Mouse (Mus musculus) intestine, postnatal 0 days (tissue): ENCODE measurements around the gene Nrsn2. TPM values are rescaled to one million over a fixed set of nuclear protein-coding genes. Genes with fewer than 3 reads are reported as not detected.

Experiments
- ATAC-seq: fragments of 200-750 bp; cut with Nextera tagmentation; 2 replicates; pipeline ENCODE4 v1.8.0; 2017; ENCODE audit warnings: mild to moderate bottlenecking, moderate TSS enrichment, moderate library complexity
- H3K27ac ChIP-seq: fragments of 300-500 bp; sonication (generic); 2 replicates; pipeline ENCODE4 v1.5.1; 2014; ENCODE audit warnings: mild to moderate bottlenecking, low read depth, low read length, moderate library complexity
- H3K27me3 ChIP-seq: fragments of 300-500 bp; sonication (generic); replicated peaks from 2 replicates; pipeline ENCODE4 v1.6.1; 2014; ENCODE audit warnings: low read length, mixed read lengths; ENCODE audit not compliant: control insufficient read depth, insufficient read depth
- H3K36me3 ChIP-seq: fragments of 300-500 bp; sonication (generic); 2 replicates; pipeline ENCODE4 v1.6.1; 2014; ENCODE audit warnings: mild to moderate bottlenecking, moderate library complexity; ENCODE audit not compliant: control insufficient read depth, insufficient read depth
- H3K4me1 ChIP-seq: fragments of 300-500 bp; sonication (generic); replicated peaks from 2 replicates; pipeline ENCODE4 v1.6.1; 2014; ENCODE audit warnings: antibody characterized with exemption, low read length, mixed read lengths; ENCODE audit not compliant: control insufficient read depth, insufficient read depth
- H3K4me2 ChIP-seq: fragments of 300-500 bp; sonication (generic); replicated peaks from 2 replicates; pipeline ENCODE4 v1.6.1; 2014; ENCODE audit warnings: low read depth, mild to moderate bottlenecking, moderate library complexity
- H3K4me3 ChIP-seq: fragments of 300-500 bp; sonication (generic); 2 replicates; pipeline ENCODE4 v1.5.1; 2014; ENCODE audit warnings: low read depth, low read length
- H3K9ac ChIP-seq: fragments of 300-500 bp; sonication (generic); 2 replicates; pipeline ENCODE4 v1.6.1; 2014; ENCODE audit warnings: mild to moderate bottlenecking, low read depth, low read length
- H3K9me3 ChIP-seq: fragments of 300-500 bp; sonication (generic); 2 replicates; pipeline ENCODE4 v1.6.1; 2016; ENCODE audit warnings: mixed run types; ENCODE audit not compliant: control insufficient read depth
- CTCF ChIP-seq: sonication (generic); IDR thresholded peaks from 2 replicates; pipeline ENCODE4 v1.5.1; 2016; ENCODE audit warnings: low read depth, mild to moderate bottlenecking, control low read depth, antibody characterized with exemption, moderate library complexity
- WGBS: fragments of 180-500 bp; shearing (Covaris S2); extraction: QIAGEN DNeasy Blood & Tissue Kit; methylation state at CpG from one replicate; pipeline ENCODE4 v1.1.7; 2014; 5-methylcytosine and 5-hydroxymethylcytosine counted together
- polyA plus RNA-seq: library from polyadenylated mRNA; unstranded; fragments of >200 nt; fragmentation: Nextera tagmentation; extraction: Ambion mirVana; gene quantifications from 2 replicates; pipeline ENCODE4 v1.2.1, GENCODE M21; 2015

The Nrsn2 gene
- polyA plus RNA-seq, 1 experiment from 2014 or later: 4.1 TPM

DNA sequence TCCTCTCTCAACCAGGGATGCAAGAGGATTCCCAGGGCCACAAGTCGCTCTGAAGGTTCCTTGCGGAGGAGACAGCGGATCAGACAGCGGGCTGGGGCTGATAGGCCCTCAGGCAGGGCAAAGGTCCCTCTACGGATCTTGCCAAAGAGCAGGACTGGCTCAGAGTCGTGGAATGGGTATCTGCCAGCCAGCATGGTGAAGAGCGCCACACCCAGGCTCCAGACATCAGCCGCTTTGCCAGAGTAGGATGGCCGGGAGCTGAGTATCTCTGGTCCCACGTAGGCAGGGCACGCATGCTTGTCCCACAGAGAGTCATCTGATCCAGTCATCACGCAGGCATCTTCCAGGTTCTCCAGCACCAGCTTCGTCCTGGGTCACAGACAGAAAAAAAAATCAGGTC lies 38.1 kb downstream of the Nrsn2 start:
- peak; percentile 52 for TF ChIP-seq CTCF
- Histone ChIP-seq H3K4me2 (peak overlapping the region; percentile 41), H3K27ac (peak overlapping the region; percentile 46; the same call in 1 of the 2 replicates), H3K4me3 (no peak overlapping the region), H3K9me3 (no peaks in the 10 kb centered on the region), H3K9ac (no peak overlapping the region), H3K36me3 (no peaks in the 10 kb centered on the region), H3K4me1 (0 out of 2 replicates have a peak, but pooled peaks cover 5% of the 10 kb centered on the region), H3K27me3 (no peaks in the 10 kb centered on the region)
- ATAC-seq: peak; percentile 81
- WGBS: 64% methylated on average over 13 of the region's 13 CpGs

- H3K4me2 ChIP-seq: peak overlapping the region; percentile 41
- no peak overlapping the region for H3K9ac ChIP-seq
- no peaks in the 10 kb centered on the region for H3K9me3 ChIP-seq
- H3K36me3 ChIP-seq: no peaks in the 10 kb centered on the region
- peaks cover 5% of the 10 kb centered on the region; the same call in 1 of the 2 replicates for H3K4me1 ChIP-seq
- peak; percentile 67 for ATAC-seq
- 66% methylated on average over 11 of the region's 11 CpGs for WGBS
- no peak for TF ChIP-seq CTCF
- no peaks in the 10 kb centered on the region for H3K27me3 ChIP-seq
- peak overlapping the region; percentile 46; the same call in 1 of the 2 replicates for H3K27ac ChIP-seq
- H3K4me3 ChIP-seq: no peak overlapping the region
These were observed 38.7 kb downstream of the Nrsn2 start for GRCm38 (mm10) chr2:152337591-152338212.

GRCm38 (mm10) chr2:152336856-152337255 lies 39.6 kb downstream of the Nrsn2 start:
- no peak for TF ChIP-seq CTCF
- no peak overlapping the region for H3K9ac ChIP-seq
- ATAC-seq: no peak
- no peaks in the 10 kb centered on the region for H3K36me3 ChIP-seq
- no peak overlapping the region for H3K27ac ChIP-seq
- peaks cover 5% of the 10 kb centered on the region; the same call in 1 of the 2 replicates for H3K4me1 ChIP-seq
- no peak overlapping the region for H3K4me3 ChIP-seq
- no peaks in the 10 kb centered on the region for H3K9me3 ChIP-seq
- H3K4me2 ChIP-seq: no peak overlapping the region
- 76% methylated on average over 1 of the region's 1 CpGs for WGBS
- H3K27me3 ChIP-seq: no peaks in the 10 kb centered on the region

- no peak overlapping the region for H3K4me3 ChIP-seq
- TF ChIP-seq CTCF: no peak
- no peaks in the 10 kb centered on the region for H3K27me3 ChIP-seq
- WGBS: 55% methylated on average over 11 of the region's 11 CpGs
- no peak overlapping the region for H3K9ac ChIP-seq
- no peak for ATAC-seq
- no peaks in the 10 kb centered on the region for H3K9me3 ChIP-seq
- no peak overlapping the region for H3K27ac ChIP-seq
- peaks cover 10% of the 10 kb centered on the region; the same call in 1 of the 2 replicates for H3K4me1 ChIP-seq
- H3K4me2 ChIP-seq: no peak overlapping the region
- no peaks in the 10 kb centered on the region for H3K36me3 ChIP-seq
These were observed 41.1 kb downstream of the Nrsn2 start for GRCm38 (mm10) chr2:152335289-152335820.

DNA sequence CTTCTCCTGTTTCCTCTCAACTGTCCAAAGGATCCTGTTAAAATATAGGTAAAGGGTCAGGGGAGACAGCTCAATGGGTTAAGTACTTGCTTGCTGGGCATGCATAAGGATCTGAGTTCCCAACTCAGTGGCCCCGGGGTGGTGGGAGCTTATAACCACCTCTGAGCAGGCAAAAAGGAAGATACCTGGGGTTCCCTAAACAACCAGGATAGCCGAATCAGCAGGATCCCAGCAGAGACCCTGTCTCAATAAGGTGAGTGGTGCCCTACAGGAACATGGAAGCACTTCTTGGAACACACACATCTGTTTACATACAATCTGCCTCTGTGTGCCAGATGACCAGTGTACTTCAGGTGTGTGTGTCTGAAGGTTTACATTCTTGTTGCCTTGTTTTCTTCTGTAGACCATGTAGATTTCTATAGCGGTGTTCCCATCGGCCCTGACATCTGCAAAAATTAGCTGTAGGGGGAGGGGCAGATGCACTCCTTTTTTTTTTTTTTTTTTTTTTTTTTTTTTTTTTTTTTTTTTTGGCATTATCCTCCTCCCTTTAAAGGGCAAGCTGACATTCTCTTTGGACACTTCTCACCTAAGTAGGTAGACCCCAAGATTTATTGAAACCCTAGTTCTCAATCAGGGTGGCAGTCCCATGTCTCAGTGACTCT lies 43.0 kb downstream of the Nrsn2 start:
- Histone ChIP-seq H3K4me3 (no peak overlapping the region), H3K9ac (no peak overlapping the region), H3K36me3 (peaks cover 4% of the 10 kb centered on the region; the same call in 1 of the 2 replicates), H3K4me2 (no peak overlapping the region), H3K27ac (no peak overlapping the region), H3K27me3 (no peaks in the 10 kb centered on the region), H3K9me3 (no peaks in the 10 kb centered on the region), H3K4me1 (peaks cover 10% of the 10 kb centered on the region; the same call in 1 of the 2 replicates)
- ATAC-seq: no peak
- 77% methylated on average over 4 of the region's 4 CpGs for WGBS
- TF ChIP-seq CTCF: no peak

DNA sequence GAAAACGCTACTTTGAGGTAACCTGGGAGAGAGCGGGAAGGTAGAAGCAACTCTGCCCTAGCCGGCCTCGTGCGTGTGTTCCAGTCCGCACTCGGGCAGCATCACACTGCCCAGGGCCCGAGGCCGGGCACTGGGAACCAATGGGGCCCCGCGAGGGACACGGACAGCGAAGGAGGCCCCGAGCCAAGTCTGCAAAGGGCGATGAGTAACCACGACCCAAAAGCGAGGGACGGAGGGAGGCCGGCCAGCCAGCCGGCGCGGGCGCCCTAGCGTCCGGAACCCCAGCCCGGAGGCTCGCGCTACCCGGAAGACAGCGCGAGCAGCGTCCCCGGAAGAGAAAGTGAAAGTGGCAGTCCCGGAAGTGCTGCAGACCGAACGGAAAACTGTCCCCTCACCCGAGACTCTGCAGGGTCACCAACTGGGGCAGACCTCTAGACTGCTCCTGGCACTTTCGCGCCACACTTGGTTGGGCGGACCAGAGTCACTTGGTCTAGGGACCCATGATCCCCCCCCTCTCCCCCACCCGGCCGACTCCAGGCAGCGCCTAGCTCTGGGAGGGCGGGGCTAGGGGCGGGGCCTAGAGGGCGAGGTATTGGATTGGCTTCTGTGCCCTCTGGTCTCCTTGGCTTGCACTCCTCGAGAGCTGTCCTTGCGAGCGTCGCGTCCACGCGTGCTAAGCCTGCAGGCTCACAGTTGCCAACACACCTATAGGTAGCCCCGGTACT lies 44.2 kb downstream of the Nrsn2 start, which contains the start of gene Rbck1:
Gene Rbck1, minus strand, starts transcription at position 553 of the 725 bp plus-strand sequence.
- TF ChIP-seq CTCF: peak; percentile 7; the same call in 1 of the 2 replicates
- ATAC-seq: peak; percentile 94
- H3K36me3 ChIP-seq: peaks cover 13% of the 10 kb centered on the region; the same call in 1 of the 2 replicates
- H3K27ac ChIP-seq: peak within 1 kb of the TSS; percentile 93
- peak within 1 kb of the TSS; percentile 67 for H3K4me2 ChIP-seq
- WGBS: under 1% methylated on average over 54 of the region's 54 CpGs
- no peaks in the 10 kb centered on the region for H3K9me3 ChIP-seq
- peak within 1 kb of the TSS; percentile 58 for H3K4me3 ChIP-seq
- peaks cover 7% of the 10 kb centered on the region; the same call in 1 of the 2 replicates for H3K4me1 ChIP-seq
- no peaks in the 10 kb centered on the region for H3K27me3 ChIP-seq
- H3K9ac ChIP-seq: peak within 1 kb of the TSS; percentile 83
